Mouse (Mus musculus) CH12.LX (cell line): ENCODE data around the gene Cdc42bpa. TPM values are rescaled to one million over a fixed set of nuclear protein-coding genes. Genes with fewer than 3 reads are reported as not detected.

Experiments
- DNase-seq: peaks from one replicate; pipeline ENCODE4 v3.0.0-alpha.2; 2013; ENCODE audit errors: extremely low read depth
- H3K27ac ChIP-seq: 2 replicates; pipeline ENCODE4 v1.5.1; 2012; ENCODE audit warnings: low read depth, mild to moderate bottlenecking, control low read depth, moderate library complexity; ENCODE audit not compliant: insufficient read depth
- H3K27me3 ChIP-seq: replicated peaks from 2 replicates; pipeline ENCODE3; 2012; ENCODE audit warnings: inconsistent platforms
- H3K36me3 ChIP-seq, 2 experiments: replicated peaks in 1 of 2; 2 replicates each; pipeline versions ENCODE3 to v1.6.1; 2012; ENCODE audit warnings: inconsistent platforms in 1 of 2, low read length in 1 of 2, mild to moderate bottlenecking in 1 of 2, mixed read lengths in 1 of 2, moderate library complexity in 1 of 2; ENCODE audit not compliant: control insufficient read depth in 1 of 2, insufficient read depth in 1 of 2
- H3K4me1 ChIP-seq, 2 experiments: 2 replicates each; pipeline ENCODE4 v1.6.1; 2012; ENCODE audit warnings: inconsistent platforms in 1 of 2, moderate library complexity in 1 of 2; ENCODE audit not compliant: insufficient read depth in 2 of 2, control insufficient read depth in 1 of 2
- H3K4me2 ChIP-seq: 2 replicates; pipeline ENCODE4 v1.6.1; 2012; ENCODE audit warnings: low read depth, mild to moderate bottlenecking, control low read depth; ENCODE audit not compliant: poor library complexity, insufficient read depth, severe bottlenecking
- H3K4me3 ChIP-seq, 3 experiments: fragments of 150-350 bp in 1 of 3; sonication (generic) in 1 of 3; replicated peaks in 1 of 3; 2 replicates each; pipeline versions ENCODE3 to v1.5.1; 2011 to 2012; ENCODE audit warnings: low read depth in 2 of 3, low read length in 2 of 3, mild to moderate bottlenecking in 2 of 3, moderate library complexity in 2 of 3, control low read depth in 1 of 3, improper control_type of control experiment in 1 of 3, inconsistent platforms in 1 of 3, mixed read lengths in 1 of 3; ENCODE audit not compliant: poor library complexity in 1 of 3
- H3K79me2 ChIP-seq: replicated peaks from 2 replicates; pipeline ENCODE4 v1.6.1; 2012; ENCODE audit warnings: mild to moderate bottlenecking, moderate library complexity; ENCODE audit not compliant: control insufficient read depth, poor library complexity, insufficient read depth, severe bottlenecking; ENCODE audit errors: extremely low read depth
- H3K9ac ChIP-seq: 2 replicates; pipeline ENCODE4 v1.6.1; 2012; ENCODE audit warnings: low read depth, mild to moderate bottlenecking, control low read depth, moderate library complexity; ENCODE audit not compliant: insufficient read depth
- H3K9me3 ChIP-seq: replicated peaks from 2 replicates; pipeline ENCODE3; 2012; ENCODE audit warnings: low read length, inconsistent platforms, mixed read lengths
- CHD1 ChIP-seq: IDR thresholded peaks from 2 replicates; pipeline ENCODE4 v1.6.1; 2012; ENCODE audit warnings: low read depth, low read length, improper control_type of control experiment, inconsistent platforms
- CHD2 ChIP-seq: IDR thresholded peaks from 2 replicates; pipeline ENCODE4 v1.6.1; 2011; ENCODE audit warnings: low read length, improper control_type of control experiment
- CTCF ChIP-seq, 2 experiments: IDR thresholded peaks in 1 of 2; conservative IDR thresholded peaks in 1 of 2; 2 replicates each; pipeline ENCODE4 v1.5.1; 2011 to 2012; ENCODE audit warnings: low read depth in 2 of 2, low read length in 2 of 2, improper control_type of control experiment in 1 of 2, inconsistent platforms in 1 of 2, mild to moderate bottlenecking in 1 of 2, moderate library complexity in 1 of 2
- ELF1 ChIP-seq: IDR thresholded peaks from 2 replicates; pipeline ENCODE4 v1.6.1; 2014; ENCODE audit warnings: low read depth, mild to moderate bottlenecking, inconsistent platforms, low read length, improper control_type of control experiment
- ETS1 ChIP-seq: conservative IDR thresholded peaks from 2 replicates; pipeline ENCODE4 v1.6.1; 2012; ENCODE audit warnings: low read depth, mild to moderate bottlenecking, inconsistent platforms, low read length, improper control_type of control experiment, moderate library complexity
- GABPA ChIP-seq: IDR thresholded peaks from 2 replicates; pipeline ENCODE4 v1.6.1; 2012; ENCODE audit warnings: low read depth, low read length, improper control_type of control experiment, inconsistent platforms; ENCODE audit not compliant: insufficient replicate concordance
- HCFC1 ChIP-seq: IDR thresholded peaks from 2 replicates; pipeline ENCODE4 v1.6.1; 2012; ENCODE audit warnings: low read depth, mild to moderate bottlenecking, inconsistent platforms, low read length, improper control_type of control experiment
- IRF4 ChIP-seq: IDR thresholded peaks from 2 replicates; pipeline ENCODE4 v1.6.1; 2014; ENCODE audit warnings: low read depth, mild to moderate bottlenecking, inconsistent platforms, low read length, improper control_type of control experiment
- KAT2A ChIP-seq: IDR thresholded peaks from 2 replicates; pipeline ENCODE4 v1.6.1; 2012; ENCODE audit warnings: low read length, improper control_type of control experiment, inconsistent platforms; ENCODE audit not compliant: insufficient replicate concordance
- MAFK ChIP-seq: IDR thresholded peaks from 2 replicates; pipeline ENCODE4 v1.6.1; 2011; ENCODE audit warnings: low read length, improper control_type of control experiment; ENCODE audit not compliant: insufficient replicate concordance
- MAZ ChIP-seq: IDR thresholded peaks from 2 replicates; pipeline ENCODE4 v1.6.1; 2012; ENCODE audit warnings: low read depth, mild to moderate bottlenecking, inconsistent platforms, low read length, improper control_type of control experiment, moderate library complexity
- MEF2A ChIP-seq: IDR thresholded peaks from 2 replicates; pipeline ENCODE4 v1.6.1; 2014; ENCODE audit warnings: low read depth, mild to moderate bottlenecking, inconsistent platforms, low read length, improper control_type of control experiment, borderline replicate concordance
- NELFE ChIP-seq: IDR thresholded peaks from 2 replicates; pipeline ENCODE4 v1.6.1; 2011; ENCODE audit warnings: low read depth, low read length, improper control_type of control experiment
- NRF1 ChIP-seq: IDR thresholded peaks from 2 replicates; pipeline ENCODE4 v1.6.1; 2014; ENCODE audit warnings: low read depth, mild to moderate bottlenecking, inconsistent platforms, low read length, improper control_type of control experiment, moderate library complexity
- POLR2A ChIP-seq: IDR thresholded peaks from 2 replicates; pipeline ENCODE4 v1.6.1; 2011; ENCODE audit warnings: low read depth, mild to moderate bottlenecking, improper control_type of control experiment, low read length
- POLR2AphosphoS2 ChIP-seq: IDR thresholded peaks from 2 replicates; pipeline ENCODE4 v1.6.1; 2011; ENCODE audit warnings: low read depth, low read length, improper control_type of control experiment
- RAD21 ChIP-seq: IDR thresholded peaks from 2 replicates; pipeline ENCODE4 v1.6.1; 2011; ENCODE audit warnings: low read depth, mild to moderate bottlenecking, low read length, improper control_type of control experiment, moderate library complexity
- RCOR1 ChIP-seq: conservative IDR thresholded peaks from 2 replicates; pipeline ENCODE4 v1.6.1; 2012; ENCODE audit warnings: low read depth, mild to moderate bottlenecking, inconsistent platforms, low read length, improper control_type of control experiment
- SIN3A ChIP-seq: IDR thresholded peaks from 2 replicates; pipeline ENCODE4 v1.6.1; 2012; ENCODE audit warnings: low read length, improper control_type of control experiment, inconsistent platforms
- SMC3 ChIP-seq: IDR thresholded peaks from 2 replicates; pipeline ENCODE4 v1.6.1; 2011; ENCODE audit warnings: low read depth, low read length, improper control_type of control experiment
- USF1 ChIP-seq: IDR thresholded peaks from 2 replicates; pipeline ENCODE4 v1.6.1; 2014; ENCODE audit warnings: low read depth, mild to moderate bottlenecking, inconsistent platforms, low read length, improper control_type of control experiment
- ZC3H11A ChIP-seq: IDR thresholded peaks from 2 replicates; pipeline ENCODE4 v1.6.1; 2012; ENCODE audit warnings: low read depth, mild to moderate bottlenecking, inconsistent platforms, low read length, improper control_type of control experiment
- ZKSCAN1 ChIP-seq: IDR thresholded peaks from 2 replicates; pipeline ENCODE4 v1.6.1; 2012; ENCODE audit warnings: low read depth, inconsistent platforms, low read length, improper control_type of control experiment, borderline replicate concordance
- ZMIZ1 ChIP-seq: IDR thresholded peaks from 2 replicates; pipeline ENCODE4 v1.6.1; 2012; ENCODE audit warnings: low read depth, mild to moderate bottlenecking, inconsistent platforms, low read length, improper control_type of control experiment
- ZNF384 ChIP-seq: IDR thresholded peaks from 2 replicates; pipeline ENCODE4 v1.6.1; 2012; ENCODE audit warnings: low read depth, low read length, improper control_type of control experiment, inconsistent platforms
- dilution Hi-C: fragments of 300-500 bp; cut with MboI; formaldehyde crosslinking; loops from 2 replicates; pipeline ENCODE4 v1.14.3; 2020; ENCODE audit warnings: low sequenced_read_pairs; ENCODE audit not compliant: extremely low pct_unique_long_range_greater_than_20kb, extremely low pct_ligation_motif_present
- in situ Hi-C: fragments of 300-500 bp; cut with MboI; formaldehyde crosslinking; loops from 3 replicates; pipeline ENCODE4 v1.14.3; 2019; ENCODE audit warnings: low sequenced_read_pairs, low pct_ligation_motif_present, low pct_unique_long_range_greater_than_20kb, mixed read lengths
- polyA plus RNA-seq: library from polyadenylated mRNA; unstranded; fragments of >175 nt; gene quantifications from 2 replicates; pipeline ENCODE4 v1.2.1, GENCODE M21; 2012; ENCODE audit warnings: low read depth; ENCODE audit not compliant: insufficient read length
- total RNA-seq, 2 experiments: library from RNA; depleted of rRNA; stranded (reverse); fragments of 300-350 nt in 1 of 2; fragments of >200 nt in 1 of 2; gene quantifications; 2 replicates each; pipeline ENCODE4 v1.2.3; 2012 to 2014

The Cdc42bpa gene
- total and polyA plus RNA-seq, 3 experiments = 5.3 to 9.0 (median 5.6) TPM

GRCm38 (mm10) chr1:180174718-180175117 lies 214.4 kb downstream of the Cdc42bpa start:
- Histone ChIP-seq H3K9me3 (no peaks in the 10 kb centered on the region), H3K27ac (no peak overlapping the region), H3K4me1 (peaks cover 22 to 44% of the 10 kb centered on the region in 2 experiments), H3K4me3 (no peak overlapping the region), H3K4me2 (no peak overlapping the region), H3K27me3 (no peaks in the 10 kb centered on the region), H3K9ac (no peak overlapping the region), H3K79me2 (peaks cover 15% of the 10 kb centered on the region), H3K36me3 (peaks cover 94 to 98% of the 10 kb centered on the region in 2 experiments)
- TF ChIP-seq ZNF384 (no peak), ZC3H11A (no peak), HCFC1 (no peak), NRF1 (no peak), ELF1 (no peak), KAT2A (no peak), MEF2A (no peak), RCOR1 (no peak), MAFK (no peak), USF1 (no peak), SIN3A (no peak), MAZ (no peak), GABPA (no peak), CHD2 (no peak), NELFE (no peak), POLR2AphosphoS2 (no peak), ZKSCAN1 (no peak), IRF4 (no peak), POLR2A (no peak)
- in situ Hi-C loops = loop anchor here (5.0 kb wide), 1 partner anchor 43 kb away; no protein-coding TSS in a partner anchor
- DNase-seq = no peak
- dilution Hi-C loops = no loop called here

GRCm38 (mm10) chr1:180175167-180175566 lies 214.9 kb downstream of the Cdc42bpa start:
- dilution Hi-C loops (no loop called here), in situ Hi-C loops (loop anchor here (5.0 kb wide), 1 partner anchor 42 kb away; no protein-coding TSS in a partner anchor)
- H3K27me3 ChIP-seq = no peaks in the 10 kb centered on the region
- no peak overlapping the region for H3K27ac ChIP-seq
- TF ChIP-seq POLR2AphosphoS2 (no peak), KAT2A (no peak), ETS1 (no peak), SMC3 (peak; percentile 92), CHD1 (no peak), CTCF (conservative IDR thresholded peaks at IDR 0.05 in 1 of 2, IDR thresholded peaks at IDR 0.05 in 1 of 2; ENCODE audit: low read depth in 2 of 2, low read length in 2 of 2) (peak; percentile 43 to 86), MAFK (no peak), ZC3H11A (peak; percentile 59; the same call in 1 of the 2 replicates), RAD21 (peak; percentile 93), ZMIZ1 (no peak)
- peaks cover 19% of the 10 kb centered on the region for H3K79me2 ChIP-seq
- peak; percentile 56 for DNase-seq
- H3K4me1 ChIP-seq = peaks cover 22 to 48% of the 10 kb centered on the region in 2 experiments
- no peak overlapping the region for H3K4me2 ChIP-seq
- H3K4me3 ChIP-seq = no peak overlapping the region
- no peak overlapping the region for H3K9ac ChIP-seq
- peaks cover 94 to 98% of the 10 kb centered on the region in 2 experiments for H3K36me3 ChIP-seq
- H3K9me3 ChIP-seq = no peaks in the 10 kb centered on the region
